Mouse (Mus musculus): ENCODE data around the gene Igf2bp1.
A peak's percentile ranks its signal among the peaks of the same experiment; 100 is the strongest.

Igf2bp1 gene

GRCm38 (mm10) chr11:96005403-96006271, at the start of gene Igf2bp1:
Igf2bp1 (minus strand) TSS chr11:96005940.
- DNase-seq, result no peak

GRCm38 (mm10) chr11:96050854-96051253, 45.1 kb upstream of the Igf2bp1 start:
- DNase-seq, result no peak

- DNase-seq, result peak in 1 of 2 experiments; percentile 7
These were observed 44.2 kb upstream of the Igf2bp1 start for GRCm38 (mm10) chr11:96049939-96050338.

GRCm38 (mm10) chr11:96047469-96048373, 42.0 kb upstream of the Igf2bp1 start:
- DNase-seq, result no peak

- no peak for DNase-seq
These were observed 41.1 kb upstream of the Igf2bp1 start for GRCm38 (mm10) chr11:96046793-96047192.

- DNase-seq, result no peak
These were observed 40.3 kb upstream of the Igf2bp1 start for GRCm38 (mm10) chr11:96046028-96046427.

- no peak for DNase-seq
These were observed 39.2 kb upstream of the Igf2bp1 start for GRCm38 (mm10) chr11:96044803-96045567.

- no peak for DNase-seq
These were observed 32.8 kb upstream of the Igf2bp1 start for GRCm38 (mm10) chr11:96038560-96038959.

GRCm38 (mm10) chr11:96037499-96037898, 31.8 kb upstream of the Igf2bp1 start:
- no peak for DNase-seq

- DNase-seq, result peak in 1 of 2 experiments; percentile 27
These were observed 29.4 kb upstream of the Igf2bp1 start for GRCm38 (mm10) chr11:96035133-96035532.

GRCm38 (mm10) chr11:96034596-96035052, 28.9 kb upstream of the Igf2bp1 start, which contains the start of gene Snf8:
Snf8 (plus strand) TSS chr11:96034885.
- DNase-seq, result peak; percentile 97

- no peak for DNase-seq
These were observed 28.4 kb upstream of the Igf2bp1 start for GRCm38 (mm10) chr11:96034116-96034515.

GRCm38 (mm10) chr11:96033264-96033663, 27.5 kb upstream of the Igf2bp1 start:
- DNase-seq, result no peak

GRCm38 (mm10) chr11:96031701-96032100, 26.0 kb upstream of the Igf2bp1 start:
- no peak for DNase-seq

- no peak for DNase-seq
These were observed 24.8 kb upstream of the Igf2bp1 start for GRCm38 (mm10) chr11:96030571-96030970.

- no peak for DNase-seq
These were observed 22.4 kb upstream of the Igf2bp1 start for GRCm38 (mm10) chr11:96028130-96028529.

- DNase-seq, result no peak
These were observed 14.9 kb upstream of the Igf2bp1 start for GRCm38 (mm10) chr11:96020622-96021021.

- no peak for DNase-seq
These were observed 12.2 kb upstream of the Igf2bp1 start for GRCm38 (mm10) chr11:96017941-96018351.

GRCm38 (mm10) chr11:96015421-96015820, 9.7 kb upstream of the Igf2bp1 start:
- no peak for DNase-seq

GRCm38 (mm10) chr11:96011982-96012381, 6.2 kb upstream of the Igf2bp1 start:
- DNase-seq, result no peak

- DNase-seq, result no peak
These were observed 3.1 kb upstream of the Igf2bp1 start for GRCm38 (mm10) chr11:96008827-96009226.

- peak; percentile 7 to 26 for DNase-seq
These were observed 1.9 kb upstream of the Igf2bp1 start for GRCm38 (mm10) chr11:96007516-96008235.
